Mouse (Mus musculus) hematopoietic stem cell, adult 5-6 weeks (primary cell): ENCODE data around the gene Tcp11l2. TPM values are rescaled to one million over a fixed set of nuclear protein-coding genes. Genes with fewer than 3 reads are reported as not detected.

Experiments
- total RNA-seq: library from RNA; stranded (forward); fragments of 172-1452, 232-1000 nt; gene quantifications from 2 replicates; pipeline ENCODE4 v1.2.3, GENCODE M21; 2017

Tcp11l2 gene
- total RNA-seq, 1 experiment from 2014 or later, result 21.7 TPM

Other genes starting within 250 kb of the Tcp11l2 start
- gene Nuak1, start 136.0 kb upstream of the Tcp11l2 start, total RNA-seq, result 0.40 and 1.1 TPM in 2 replicates
- gene Ckap4, start 42.6 kb upstream of the Tcp11l2 start, total RNA-seq, result 30.3 and 46.7 TPM in 2 replicates
- gene Polr3b, start 45.7 kb downstream of the Tcp11l2 start, total RNA-seq, result 26.5 and 33.6 TPM in 2 replicates
- gene Rfx4, start 179.4 kb downstream of the Tcp11l2 start, total RNA-seq, result not detected in 2 replicates